Mouse (Mus musculus) small intestine, adult 2 months (tissue): ENCODE results near the gene Tfb2m. TPM values are rescaled to one million over a fixed set of nuclear protein-coding genes. Genes with fewer than 3 reads are reported as not detected.
A peak's percentile ranks its signal among the peaks of the same experiment; 100 is the strongest.

ENCODE experiments used
- H3K27ac ChIP-seq: fragments of 200-500 bp; 2 replicates; pipeline ENCODE4 v1.5.1; 2012; ENCODE audit warnings: low read depth, low read length, control low read depth, inconsistent platforms; ENCODE audit not compliant: insufficient read depth
- H3K27me3 ChIP-seq: fragments of 200-500 bp; 2 replicates; pipeline ENCODE4 v1.6.1; 2012; ENCODE audit warnings: mild to moderate bottlenecking, moderate library complexity, low read length, inconsistent platforms; ENCODE audit not compliant: control insufficient read depth, insufficient read depth
- H3K36me3 ChIP-seq: fragments of 200-500 bp; 2 replicates; pipeline ENCODE4 v1.6.1; 2012; ENCODE audit warnings: mild to moderate bottlenecking, low read length, control low read depth, inconsistent platforms; ENCODE audit not compliant: control insufficient read depth, insufficient read depth
- H3K4me1 ChIP-seq: fragments of 200-500 bp; 2 replicates; pipeline ENCODE4 v1.6.1; 2012; ENCODE audit warnings: low read length, inconsistent platforms, mixed read lengths; ENCODE audit not compliant: control insufficient read depth, insufficient read depth, insufficient read length
- H3K4me3 ChIP-seq: fragments of 200-500 bp; 2 replicates; pipeline ENCODE4 v1.5.1; 2012; ENCODE audit warnings: low read depth, mild to moderate bottlenecking, control low read depth, inconsistent platforms, low read length, moderate library complexity
- CTCF ChIP-seq: fragments of 200-500 bp; IDR thresholded peaks from 2 replicates; pipeline ENCODE4 v1.5.1; 2012; ENCODE audit warnings: low read depth, mild to moderate bottlenecking, control low read depth, inconsistent platforms, low read length, moderate library complexity, mixed read lengths; ENCODE audit not compliant: insufficient replicate concordance, insufficient read length; ENCODE audit errors: extremely low read depth
- POLR2A ChIP-seq: fragments of 200-500 bp; IDR thresholded peaks from 2 replicates; pipeline ENCODE4 v1.6.1; 2012; ENCODE audit warnings: low read depth, mild to moderate bottlenecking, control low read depth, inconsistent platforms, low read length, moderate library complexity
- WGBS: fragments of 180-500 bp; shearing (Covaris S2); methylation state at CpG from one replicate; pipeline ENCODE4 v1.1.7; 2018; 5-methylcytosine and 5-hydroxymethylcytosine counted together
- polyA plus RNA-seq: library from polyadenylated mRNA; depleted of rRNA; stranded (reverse); fragments of >200 nt; gene quantifications from 2 replicates; pipeline ENCODE4 v1.2.3, GENCODE M21; 2012

The Tfb2m gene
- polyA plus RNA-seq, 1 experiment, result 2.7 TPM

DNA sequence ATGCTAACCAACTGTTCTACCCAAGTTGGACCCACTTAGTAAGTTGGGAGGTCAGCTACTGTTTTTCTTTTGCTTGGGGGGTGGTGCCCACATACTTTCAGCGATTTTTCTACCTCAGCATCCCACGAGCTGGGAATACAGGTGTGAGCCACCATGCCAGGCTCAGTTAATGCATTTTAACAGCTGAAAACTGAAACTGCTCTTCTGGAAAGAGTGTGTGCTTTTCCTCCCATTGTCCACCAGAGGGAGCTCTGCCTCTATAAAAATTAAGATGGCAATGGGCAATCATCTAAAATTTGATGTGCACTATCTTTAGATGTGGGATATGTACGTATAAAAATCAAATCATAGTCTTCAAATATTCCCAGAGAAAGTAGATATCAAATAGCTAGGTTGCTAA lies 43.5 kb downstream of the Tfb2m start:
- 9% methylated on average over 3 of the region's 3 CpGs for whole genome bisulfite sequencing
- Histone ChIP-seq H3K4me1 (no peaks in the 10 kb centered on the region), H3K27me3 (no peaks in the 10 kb centered on the region), H3K4me3 (no peak overlapping the region), H3K36me3 (no peaks in the 10 kb centered on the region), H3K27ac (no peak overlapping the region)
- TF ChIP-seq POLR2A, result no peak
- peak; percentile 47; the same call in 1 of the 2 replicates for TF ChIP-seq CTCF

DNA sequence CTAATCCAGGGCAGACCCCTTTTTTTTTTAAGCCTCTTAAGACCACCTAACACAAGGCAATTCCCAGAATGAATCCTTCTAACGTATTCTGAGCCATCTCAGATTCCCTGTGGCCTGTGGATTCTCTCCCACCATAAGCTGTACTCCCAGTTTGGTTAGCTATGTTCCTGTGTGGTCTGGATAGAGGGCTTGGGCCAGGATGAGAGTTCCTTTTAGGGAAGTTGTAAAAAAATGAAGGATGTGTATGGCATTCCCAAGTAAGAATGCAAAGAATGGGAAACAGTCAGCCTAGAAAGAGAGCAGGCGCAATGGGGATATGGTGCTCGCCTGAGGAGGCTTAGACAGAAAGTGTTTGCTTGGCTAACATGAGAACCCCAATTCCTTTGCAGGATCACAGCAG lies 46.8 kb downstream of the Tfb2m start:
- Histone ChIP-seq H3K4me1 (no peaks in the 10 kb centered on the region), H3K36me3 (no peaks in the 10 kb centered on the region), H3K4me3 (no peak overlapping the region), H3K27ac (no peak overlapping the region), H3K27me3 (no peaks in the 10 kb centered on the region)
- TF ChIP-seq POLR2A (no peak), CTCF (no peak)
- 86% methylated on average over 3 of the region's 3 CpGs for WGBS

- Histone ChIP-seq H3K4me3 (no peak overlapping the region), H3K36me3 (no peaks in the 10 kb centered on the region), H3K27ac (no peak overlapping the region), H3K27me3 (no peaks in the 10 kb centered on the region), H3K4me1 (no peaks in the 10 kb centered on the region)
- TF ChIP-seq POLR2A, result no peak
- TF ChIP-seq CTCF, result no peak
- 84% methylated on average over 5 of the region's 5 CpGs for WGBS
Observed at GRCm38 (mm10) chr1:179492908-179493307, 53.2 kb downstream of the Tfb2m start.

GRCm38 (mm10) chr1:179488520-179488919 lies 57.5 kb downstream of the Tfb2m start:
- H3K27ac ChIP-seq, result no peak overlapping the region
- H3K36me3 ChIP-seq, result no peaks in the 10 kb centered on the region
- H3K4me3 ChIP-seq, result no peak overlapping the region
- no peaks in the 10 kb centered on the region for H3K27me3 ChIP-seq
- no peaks in the 10 kb centered on the region for H3K4me1 ChIP-seq
- WGBS, result 91% methylated on average over 5 of the region's 5 CpGs
- TF ChIP-seq CTCF (no peak), POLR2A (no peak)

DNA sequence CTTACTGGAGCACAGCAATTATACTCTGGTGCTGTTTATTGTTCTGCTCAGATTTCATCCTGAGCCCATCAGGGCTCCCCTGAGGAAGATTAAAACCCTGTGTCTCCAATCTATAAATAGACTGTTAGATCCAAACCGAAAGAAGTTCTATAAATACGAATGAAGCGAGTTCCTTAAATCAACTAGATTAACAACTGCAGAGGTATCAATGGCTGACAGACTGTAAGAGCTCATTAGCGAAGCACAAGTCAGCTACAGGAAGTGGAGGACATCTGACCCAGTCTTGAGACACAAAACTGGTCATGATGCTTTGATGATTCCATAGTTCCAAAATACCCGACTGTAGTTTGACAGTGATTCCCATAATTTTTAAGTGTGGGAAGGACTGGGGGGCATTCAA lies 58.1 kb downstream of the Tfb2m start:
- 62% methylated on average over 5 of the region's 5 CpGs for WGBS
- H3K36me3 ChIP-seq, result no peaks in the 10 kb centered on the region
- TF ChIP-seq POLR2A, result no peak
- TF ChIP-seq CTCF, result no peak

DNA sequence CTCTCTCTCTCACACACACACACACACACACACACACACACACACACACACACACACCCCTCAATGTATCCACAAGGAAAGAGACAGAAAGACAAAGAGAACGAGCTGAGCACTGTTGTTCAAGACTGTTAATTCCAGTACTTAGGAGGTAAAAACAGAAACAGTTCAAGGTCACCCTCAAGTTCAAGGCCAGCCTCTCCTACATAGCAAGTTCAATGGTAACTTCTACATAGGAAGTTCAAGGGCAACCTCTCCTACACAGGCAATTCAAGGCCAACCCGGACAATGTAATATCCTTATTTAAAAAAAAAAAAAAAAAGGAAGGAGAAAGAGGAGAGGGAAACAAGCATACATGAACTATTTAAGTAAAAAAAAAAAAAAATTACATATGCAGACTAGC lies 58.8 kb downstream of the Tfb2m start:
- Histone ChIP-seq H3K4me1 (no peaks in the 10 kb centered on the region), H3K27ac (no peak overlapping the region), H3K36me3 (no peaks in the 10 kb centered on the region), H3K27me3 (no peaks in the 10 kb centered on the region), H3K4me3 (no peak overlapping the region)
- TF ChIP-seq POLR2A (no peak), CTCF (no peak)
- 75% methylated on average over 2 of the region's 2 CpGs for WGBS

More for the DNA sequence above, 58.1 kb downstream of the Tfb2m start:
- Histone ChIP-seq H3K27ac (no peak overlapping the region), H3K4me3 (no peak overlapping the region), H3K4me1 (no peaks in the 10 kb centered on the region), H3K27me3 (no peaks in the 10 kb centered on the region)

GRCm38 (mm10) chr1:179485784-179486540 lies 60.1 kb downstream of the Tfb2m start:
- Histone ChIP-seq H3K4me3 (no peak overlapping the region), H3K27me3 (no peaks in the 10 kb centered on the region), H3K4me1 (no peaks in the 10 kb centered on the region), H3K27ac (no peak overlapping the region), H3K36me3 (no peaks in the 10 kb centered on the region)
- no peak for TF ChIP-seq CTCF
- TF ChIP-seq POLR2A, result no peak
- WGBS, result 24% methylated on average over 3 of the region's 3 CpGs
